Mouse (Mus musculus): ENCODE results near the gene Ammecr1.

DNA sequence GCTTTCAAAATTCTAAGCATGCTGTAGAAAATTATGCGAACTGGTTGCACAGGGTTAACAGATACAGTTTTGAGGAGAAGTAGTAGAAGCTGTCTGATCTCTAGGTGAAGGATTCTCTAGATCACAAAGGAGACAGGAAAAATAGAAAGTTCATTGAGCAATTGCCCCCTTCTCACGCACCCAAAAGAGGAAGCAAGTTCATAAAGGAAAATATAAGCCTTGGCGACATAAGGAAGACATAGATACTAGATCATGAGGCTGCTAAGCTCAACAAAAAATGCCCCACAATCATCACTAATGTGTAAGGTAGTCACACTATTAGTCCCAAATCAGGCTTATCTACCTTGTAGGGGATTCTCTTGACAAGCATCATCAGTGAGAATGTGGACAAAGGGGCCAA, 17.6 kb upstream of the Ammecr1 start:
- TF ChIP-seq POLR2A (IDR thresholded peaks at IDR 0.05; ENCODE audit: low read depth, low read length), result no peak
- no peak for TF ChIP-seq HCFC1 (IDR thresholded peaks at IDR 0.05; ENCODE audit: low read depth, low read length)
- no peak for TF ChIP-seq CTCF (conservative IDR thresholded peaks at IDR 0.05 in 1 of 2, IDR thresholded peaks at IDR 0.05 in 1 of 2; ENCODE audit: low read depth in 2 of 2, low read length in 2 of 2)

Data from CH12.LX (cell line).